Mouse (Mus musculus): ENCODE measurements at regions not wholly inside any gene's neighbourhood (a gene's known extent, or its start where the extent isn't known, plus 50 kb on each side); places are given as distances from the start of the nearest gene placed in this dataset.

GRCm38 (mm10) chr16:5421591-5421990 is 165.8 kb upstream of the Eef2kmt start:
- WGBS, result 83% methylated on average over 5 of the region's 5 CpGs
- H3K9ac ChIP-seq (ENCODE audit: low read depth, low read length), result no peak overlapping the region
- H3K4me1 ChIP-seq (ENCODE audit: control insufficient read depth, insufficient read depth, low read length), result no peaks in the 10 kb centered on the region; the same call in 1 of the 2 replicates
- H3K27me3 ChIP-seq (ENCODE audit: control insufficient read depth, insufficient read depth, low read depth, low read length), result no peaks in the 10 kb centered on the region
- no peak overlapping the region for H3K4me3 ChIP-seq (ENCODE audit: low read depth, low read length)
- H3K4me2 ChIP-seq (ENCODE audit: low read length), result no peak overlapping the region
- no peaks in the 10 kb centered on the region for H3K9me3 ChIP-seq (replicated peaks; ENCODE audit: control insufficient read depth, low read length, poor library complexity, severe bottlenecking)
- H3K27ac ChIP-seq (ENCODE audit: low read length), result no peak overlapping the region
- H3K36me3 ChIP-seq (ENCODE audit: control insufficient read depth, insufficient read depth, low read length), result no peaks in the 10 kb centered on the region
- no peak for ATAC-seq

- Histone ChIP-seq H3K9me3 (replicated peaks; ENCODE audit: control insufficient read depth, low read length, poor library complexity, severe bottlenecking) (no peaks in the 10 kb centered on the region), H3K4me2 (ENCODE audit: low read length) (no peak overlapping the region), H3K4me1 (ENCODE audit: control insufficient read depth, insufficient read depth, low read length) (no peaks in the 10 kb centered on the region; the same call in 1 of the 2 replicates), H3K4me3 (ENCODE audit: low read depth, low read length) (no peak overlapping the region), H3K9ac (ENCODE audit: low read depth, low read length) (no peak overlapping the region), H3K27me3 (ENCODE audit: control insufficient read depth, insufficient read depth, low read depth, low read length) (no peaks in the 10 kb centered on the region), H3K36me3 (ENCODE audit: control insufficient read depth, insufficient read depth, low read length) (no peaks in the 10 kb centered on the region), H3K27ac (ENCODE audit: low read length) (no peak overlapping the region)
- ATAC-seq, result no peak
- WGBS, result 90% methylated on average over 3 of the region's 3 CpGs
Measured at GRCm38 (mm10) chr16:5419467-5419866, 163.7 kb upstream of the Eef2kmt start.

DNA sequence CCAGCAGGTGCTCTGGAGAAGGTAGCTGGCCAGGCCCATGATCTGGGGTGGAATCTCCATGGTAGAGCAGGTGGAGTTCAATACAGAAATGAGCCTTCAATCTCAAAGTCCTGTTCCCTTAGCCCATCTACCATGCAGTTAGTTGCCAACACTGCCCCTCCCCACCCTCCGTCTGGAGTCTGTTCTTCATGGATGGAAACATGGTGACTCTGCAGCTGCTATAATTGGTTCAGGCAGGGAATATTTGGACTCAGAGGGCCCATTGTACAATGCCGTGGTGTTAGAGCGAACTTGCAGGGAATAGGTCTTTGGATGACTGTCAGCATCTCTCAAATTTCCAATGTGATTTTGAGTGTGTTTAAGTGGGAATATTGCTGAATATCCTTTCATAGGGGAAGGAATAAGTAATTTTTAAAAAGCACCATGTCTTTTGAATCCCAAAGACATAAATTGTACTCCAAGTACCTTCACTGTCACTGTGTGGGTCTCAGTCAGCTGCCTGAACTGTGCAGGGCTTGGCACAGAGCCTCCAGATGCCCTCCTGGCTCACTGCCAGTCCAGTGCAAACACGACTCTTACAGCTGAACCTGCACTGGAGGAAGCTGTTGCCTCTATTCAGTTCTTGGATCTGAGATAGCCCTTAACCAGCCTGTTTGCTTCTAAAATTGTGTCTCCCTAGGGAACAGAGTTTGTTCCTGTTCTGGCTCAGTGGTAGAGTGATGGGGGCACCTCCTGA is 162.8 kb upstream of the Eef2kmt start:
- no peak overlapping the region for H3K27ac ChIP-seq (ENCODE audit: low read length)
- no peak overlapping the region for H3K9ac ChIP-seq (ENCODE audit: low read depth, low read length)
- H3K4me2 ChIP-seq (ENCODE audit: low read length), result no peak overlapping the region
- H3K4me3 ChIP-seq (ENCODE audit: low read depth, low read length), result no peak overlapping the region
- H3K36me3 ChIP-seq (ENCODE audit: control insufficient read depth, insufficient read depth, low read length), result no peaks in the 10 kb centered on the region
- WGBS, result 57% methylated on average over 4 of the region's 4 CpGs
- no peaks in the 10 kb centered on the region; the same call in 1 of the 2 replicates for H3K4me1 ChIP-seq (ENCODE audit: control insufficient read depth, insufficient read depth, low read length)
- ATAC-seq, result no peak
- no peaks in the 10 kb centered on the region for H3K27me3 ChIP-seq (ENCODE audit: control insufficient read depth, insufficient read depth, low read depth, low read length)
- no peaks in the 10 kb centered on the region for H3K9me3 ChIP-seq (replicated peaks; ENCODE audit: control insufficient read depth, low read length, poor library complexity, severe bottlenecking)

DNA sequence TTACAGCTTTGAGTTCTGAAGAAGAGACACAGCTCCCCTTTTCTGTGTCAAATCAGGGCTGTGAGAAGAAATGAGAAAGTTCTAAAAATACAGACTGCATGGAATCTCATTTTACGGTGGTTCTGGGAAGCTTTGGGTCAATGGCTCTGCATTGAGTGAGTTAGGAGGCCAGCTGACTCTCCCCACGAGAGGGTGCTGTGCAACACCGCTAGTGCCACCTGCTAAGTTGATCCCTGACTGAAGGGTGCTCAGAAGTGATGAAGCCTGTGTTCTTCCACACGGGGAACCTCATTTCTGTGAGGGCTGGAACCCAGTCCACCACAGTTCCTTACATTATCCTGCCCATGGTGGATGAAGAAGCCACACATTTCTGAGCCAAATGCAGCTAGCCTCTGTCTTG is 159.5 kb upstream of the Eef2kmt start:
- no peaks in the 10 kb centered on the region for H3K9me3 ChIP-seq (replicated peaks; ENCODE audit: control insufficient read depth, low read length, poor library complexity, severe bottlenecking)
- H3K27me3 ChIP-seq (ENCODE audit: control insufficient read depth, insufficient read depth, low read depth, low read length), result no peaks in the 10 kb centered on the region
- H3K4me2 ChIP-seq (ENCODE audit: low read length), result no peak overlapping the region
- WGBS, result 84% methylated on average over 4 of the region's 4 CpGs
- no peak overlapping the region for H3K9ac ChIP-seq (ENCODE audit: low read depth, low read length)
- no peak overlapping the region for H3K4me3 ChIP-seq (ENCODE audit: low read depth, low read length)
- no peak for ATAC-seq
- H3K27ac ChIP-seq (ENCODE audit: low read length), result no peak overlapping the region
- no peaks in the 10 kb centered on the region for H3K36me3 ChIP-seq (ENCODE audit: control insufficient read depth, insufficient read depth, low read length)
- H3K4me1 ChIP-seq (ENCODE audit: control insufficient read depth, insufficient read depth, low read length), result no peaks in the 10 kb centered on the region; the same call in 1 of the 2 replicates

- Histone ChIP-seq H3K36me3 (ENCODE audit: control insufficient read depth, insufficient read depth, low read length) (no peaks in the 10 kb centered on the region), H3K27me3 (ENCODE audit: control insufficient read depth, insufficient read depth, low read depth, low read length) (no peaks in the 10 kb centered on the region), H3K9ac (ENCODE audit: low read depth, low read length) (no peak overlapping the region), H3K9me3 (replicated peaks; ENCODE audit: control insufficient read depth, low read length, poor library complexity, severe bottlenecking) (no peaks in the 10 kb centered on the region), H3K4me3 (ENCODE audit: low read depth, low read length) (no peak overlapping the region), H3K4me1 (ENCODE audit: control insufficient read depth, insufficient read depth, low read length) (no peaks in the 10 kb centered on the region), H3K27ac (ENCODE audit: low read length) (no peak overlapping the region), H3K4me2 (ENCODE audit: low read length) (no peak overlapping the region)
- WGBS, result 41% methylated on average over 5 of the region's 5 CpGs
- no peak for ATAC-seq
Measured at GRCm38 (mm10) chr16:5411819-5412385, 156.1 kb upstream of the Eef2kmt start.

GRCm38 (mm10) chr16:5406711-5407110 is 150.9 kb upstream of the Eef2kmt start:
- no peak overlapping the region for H3K4me2 ChIP-seq (ENCODE audit: low read length)

GRCm38 (mm10) chr16:5393336-5393735 is 137.6 kb upstream of the Eef2kmt start:
- no peak for ATAC-seq
- WGBS, result 84% methylated on average over 5 of the region's 5 CpGs
- Histone ChIP-seq H3K4me1 (ENCODE audit: control insufficient read depth, insufficient read depth, low read length) (no peaks in the 10 kb centered on the region), H3K9me3 (replicated peaks; ENCODE audit: control insufficient read depth, low read length, poor library complexity, severe bottlenecking) (no peaks in the 10 kb centered on the region), H3K27ac (ENCODE audit: low read length) (no peak overlapping the region), H3K9ac (ENCODE audit: low read depth, low read length) (no peak overlapping the region), H3K4me3 (ENCODE audit: low read depth, low read length) (no peak overlapping the region), H3K27me3 (ENCODE audit: control insufficient read depth, insufficient read depth, low read depth, low read length) (no peaks in the 10 kb centered on the region), H3K4me2 (ENCODE audit: low read length) (no peak overlapping the region), H3K36me3 (ENCODE audit: control insufficient read depth, insufficient read depth, low read length) (no peaks in the 10 kb centered on the region)

More at GRCm38 (mm10) chr16:5406711-5407110, 150.9 kb upstream of the Eef2kmt start:
- Histone ChIP-seq H3K9me3 (replicated peaks; ENCODE audit: control insufficient read depth, low read length, poor library complexity, severe bottlenecking) (no peaks in the 10 kb centered on the region), H3K27ac (ENCODE audit: low read length) (no peak overlapping the region), H3K4me1 (ENCODE audit: control insufficient read depth, insufficient read depth, low read length) (no peaks in the 10 kb centered on the region), H3K9ac (ENCODE audit: low read depth, low read length) (no peak overlapping the region), H3K36me3 (ENCODE audit: control insufficient read depth, insufficient read depth, low read length) (no peaks in the 10 kb centered on the region), H3K27me3 (ENCODE audit: control insufficient read depth, insufficient read depth, low read depth, low read length) (no peaks in the 10 kb centered on the region), H3K4me3 (ENCODE audit: low read depth, low read length) (no peak overlapping the region)
- 8% methylated on average over 11 of the region's 11 CpGs for WGBS
- ATAC-seq, result no peak

DNA sequence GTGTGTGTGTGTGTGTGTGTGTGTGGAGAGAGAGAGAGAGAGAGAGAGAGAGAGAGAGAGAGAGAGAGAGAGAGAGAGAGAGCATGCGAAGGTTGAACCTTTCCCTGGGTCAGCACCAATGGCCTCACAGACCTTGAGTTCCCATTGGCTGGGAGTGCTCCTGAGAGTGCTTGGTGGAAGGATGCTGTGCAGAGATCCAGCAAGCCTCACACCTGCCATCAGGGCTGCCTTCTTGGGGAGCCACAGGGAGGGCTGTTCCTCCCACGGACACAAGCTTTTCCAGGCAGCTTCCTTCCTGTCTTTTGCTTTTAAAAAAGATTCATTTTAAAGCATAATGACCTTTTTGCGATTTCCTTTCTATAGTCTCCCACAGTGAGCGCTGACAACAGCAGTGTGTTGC is 127.1 kb upstream of the Eef2kmt start:
- peaks cover 9% of the 10 kb centered on the region for H3K4me1 ChIP-seq (ENCODE audit: control insufficient read depth, insufficient read depth, low read length)
- no peaks in the 10 kb centered on the region for H3K36me3 ChIP-seq (ENCODE audit: control insufficient read depth, insufficient read depth, low read length)
- no peak for ATAC-seq
- H3K27me3 ChIP-seq (ENCODE audit: control insufficient read depth, insufficient read depth, low read depth, low read length), result no peaks in the 10 kb centered on the region
- no peaks in the 10 kb centered on the region for H3K9me3 ChIP-seq (replicated peaks; ENCODE audit: control insufficient read depth, low read length, poor library complexity, severe bottlenecking)
- no peak overlapping the region for H3K4me3 ChIP-seq (ENCODE audit: low read depth, low read length)
- no peak overlapping the region for H3K9ac ChIP-seq (ENCODE audit: low read depth, low read length)
- WGBS, result 41% methylated on average over 4 of the region's 4 CpGs
- peak overlapping the region; percentile 59; the same call in 1 of the 2 replicates for H3K27ac ChIP-seq (ENCODE audit: low read length)
- H3K4me2 ChIP-seq (ENCODE audit: low read length), result no peak overlapping the region

DNA sequence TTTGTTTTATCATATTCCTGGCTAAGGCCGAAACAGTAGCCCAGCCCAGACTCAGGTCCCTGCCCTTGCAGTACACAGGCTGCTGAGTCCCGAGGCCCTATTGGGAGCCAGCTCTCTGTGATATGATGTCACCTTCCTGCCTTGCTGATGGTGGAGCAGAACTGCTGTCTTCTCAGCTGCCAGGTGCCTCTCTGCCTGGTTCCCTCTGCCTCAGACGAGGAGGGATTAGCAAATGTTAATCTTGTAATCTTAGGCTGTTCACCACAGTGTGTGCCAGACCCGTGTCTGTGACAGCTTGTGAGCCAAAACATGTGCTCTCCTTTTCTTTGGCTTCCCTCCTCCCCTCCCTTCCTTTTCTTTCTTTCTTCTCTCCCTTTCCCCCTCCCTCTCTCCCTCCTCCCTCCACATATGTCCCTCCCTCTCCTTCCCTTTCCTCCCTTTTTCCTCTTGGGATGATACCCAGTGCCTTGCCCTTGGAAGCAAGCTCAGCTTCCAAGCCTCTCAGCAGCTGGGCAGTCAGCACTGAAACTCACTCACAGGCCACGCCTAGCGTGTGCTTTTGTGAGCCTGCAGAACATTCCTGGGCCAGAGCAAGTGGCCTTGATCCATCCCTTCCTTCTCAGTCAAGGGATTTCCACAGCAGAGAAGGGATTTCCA is 126.6 kb upstream of the Eef2kmt start:
- no peak overlapping the region for H3K4me2 ChIP-seq (ENCODE audit: low read length)
- 26% methylated on average over 6 of the region's 6 CpGs for WGBS
- no peaks in the 10 kb centered on the region for H3K36me3 ChIP-seq (ENCODE audit: control insufficient read depth, insufficient read depth, low read length)
- no peak overlapping the region for H3K4me3 ChIP-seq (ENCODE audit: low read depth, low read length)
- no peaks in the 10 kb centered on the region for H3K27me3 ChIP-seq (ENCODE audit: control insufficient read depth, insufficient read depth, low read depth, low read length)
- H3K9me3 ChIP-seq (replicated peaks; ENCODE audit: control insufficient read depth, low read length, poor library complexity, severe bottlenecking), result no peaks in the 10 kb centered on the region
- no peak overlapping the region for H3K9ac ChIP-seq (ENCODE audit: low read depth, low read length)
- H3K27ac ChIP-seq (ENCODE audit: low read length), result peak overlapping the region; percentile 51
- ATAC-seq, result peak; percentile 54; the same call in 1 of the 2 replicates
- peaks cover 9% of the 10 kb centered on the region for H3K4me1 ChIP-seq (ENCODE audit: control insufficient read depth, insufficient read depth, low read length)
